Mouse (Mus musculus): ENCODE measurements around the gene Atl1.

- no peak for TF ChIP-seq CTCF (IDR thresholded peaks at IDR 0.05; ENCODE audit: low read depth, low read length)
- no peak for TF ChIP-seq POLR2A (IDR thresholded peaks at IDR 0.05; ENCODE audit: extremely low read depth, insufficient read depth, low read length)
Observed at GRCm38 (mm10) chr12:69863505-69863904, 28.9 kb upstream of the Atl1 start.

Data from liver, adult 2 months (tissue).